Mouse (Mus musculus): Measurements from ENCODE around the gene Tmem178. TPM values are rescaled to one million over a fixed set of nuclear protein-coding genes. Genes with fewer than 3 reads are reported as not detected.

The Tmem178 gene
- polyA plus RNA-seq, 1 experiment = 19.9 TPM

GRCm38 (mm10) chr17:80903121-80903875 is 41.1 kb upstream of the Tmem178 start:
- no peak overlapping the region for H3K4me3 ChIP-seq (ENCODE audit: insufficient read depth, low read depth, low read length)
- H3K27ac ChIP-seq (ENCODE audit: insufficient read depth, low read depth, low read length) = no peak overlapping the region
- H3K36me3 ChIP-seq (ENCODE audit: control insufficient read depth, insufficient read depth, low read length) = no peaks in the 10 kb centered on the region
- peaks cover 11% of the 10 kb centered on the region for H3K4me1 ChIP-seq (ENCODE audit: control insufficient read depth, insufficient read depth, low read length)
- WGBS = 87% methylated on average over 11 of the region's 11 CpGs
- no peaks in the 10 kb centered on the region for H3K27me3 ChIP-seq (replicated peaks; ENCODE audit: control insufficient read depth, insufficient read depth, low read length)
- no peak for DNase-seq
- no peak for TF ChIP-seq POLR2A (IDR thresholded peaks at IDR 0.05; ENCODE audit: low read depth, low read length)
- no peak for TF ChIP-seq CTCF (conservative IDR thresholded peaks at IDR 0.05; ENCODE audit: insufficient read depth, insufficient read length, low read depth, low read length)

- TF ChIP-seq POLR2A (IDR thresholded peaks at IDR 0.05; ENCODE audit: low read depth, low read length) (no peak), CTCF (conservative IDR thresholded peaks at IDR 0.05; ENCODE audit: insufficient read depth, insufficient read length, low read depth, low read length) (no peak)
- Histone ChIP-seq H3K27ac (ENCODE audit: insufficient read depth, low read depth, low read length) (no peak overlapping the region), H3K4me1 (ENCODE audit: control insufficient read depth, insufficient read depth, low read length) (peaks cover 6% of the 10 kb centered on the region), H3K4me3 (ENCODE audit: insufficient read depth, low read depth, low read length) (no peak overlapping the region), H3K36me3 (ENCODE audit: control insufficient read depth, insufficient read depth, low read length) (no peaks in the 10 kb centered on the region), H3K27me3 (replicated peaks; ENCODE audit: control insufficient read depth, insufficient read depth, low read length) (no peaks in the 10 kb centered on the region)
- WGBS = 61% methylated on average over 5 of the region's 5 CpGs
- DNase-seq = no peak
These were observed 40.4 kb upstream of the Tmem178 start for GRCm38 (mm10) chr17:80904061-80904460.

- Histone ChIP-seq H3K36me3 (ENCODE audit: control insufficient read depth, insufficient read depth, low read length) (no peaks in the 10 kb centered on the region), H3K27me3 (replicated peaks; ENCODE audit: control insufficient read depth, insufficient read depth, low read length) (no peaks in the 10 kb centered on the region), H3K4me3 (ENCODE audit: insufficient read depth, low read depth, low read length) (no peak overlapping the region), H3K4me1 (ENCODE audit: control insufficient read depth, insufficient read depth, low read length) (no peaks in the 10 kb centered on the region), H3K27ac (ENCODE audit: insufficient read depth, low read depth, low read length) (no peak overlapping the region)
- no peak for TF ChIP-seq POLR2A (IDR thresholded peaks at IDR 0.05; ENCODE audit: low read depth, low read length)
- 68% methylated on average over 2 of the region's 2 CpGs for WGBS
- peak; percentile 62 for DNase-seq
These were observed 28.8 kb upstream of the Tmem178 start for GRCm38 (mm10) chr17:80915666-80916065.

- no peaks in the 10 kb centered on the region for H3K36me3 ChIP-seq (ENCODE audit: control insufficient read depth, insufficient read depth, low read length)
- H3K27me3 ChIP-seq (replicated peaks; ENCODE audit: control insufficient read depth, insufficient read depth, low read length) = no peaks in the 10 kb centered on the region
- H3K4me3 ChIP-seq (ENCODE audit: insufficient read depth, low read depth, low read length) = no peak overlapping the region
- H3K27ac ChIP-seq (ENCODE audit: insufficient read depth, low read depth, low read length) = no peak overlapping the region
- H3K4me1 ChIP-seq (ENCODE audit: control insufficient read depth, insufficient read depth, low read length) = peaks cover 3% of the 10 kb centered on the region; the same call in 1 of the 2 replicates
- TF ChIP-seq POLR2A (IDR thresholded peaks at IDR 0.05; ENCODE audit: low read depth, low read length) = no peak
- TF ChIP-seq CTCF (conservative IDR thresholded peaks at IDR 0.05; ENCODE audit: insufficient read depth, insufficient read length, low read depth, low read length) = no peak
- DNase-seq = no peak
These were observed 25.2 kb upstream of the Tmem178 start for GRCm38 (mm10) chr17:80919261-80919660.

GRCm38 (mm10) chr17:80921286-80922134 is 22.9 kb upstream of the Tmem178 start:
- Histone ChIP-seq H3K4me3 (ENCODE audit: insufficient read depth, low read depth, low read length) (no peak overlapping the region), H3K27ac (ENCODE audit: insufficient read depth, low read depth, low read length) (no peak overlapping the region; the same call in 1 of the 2 replicates), H3K4me1 (ENCODE audit: control insufficient read depth, insufficient read depth, low read length) (peaks cover 3% of the 10 kb centered on the region; the same call in 1 of the 2 replicates), H3K36me3 (ENCODE audit: control insufficient read depth, insufficient read depth, low read length) (no peaks in the 10 kb centered on the region), H3K27me3 (replicated peaks; ENCODE audit: control insufficient read depth, insufficient read depth, low read length) (no peaks in the 10 kb centered on the region)
- DNase-seq = peak; percentile 81
- TF ChIP-seq POLR2A (IDR thresholded peaks at IDR 0.05; ENCODE audit: low read depth, low read length) (no peak), CTCF (conservative IDR thresholded peaks at IDR 0.05; ENCODE audit: insufficient read depth, insufficient read length, low read depth, low read length) (no peak)
- WGBS = 70% methylated on average over 10 of the region's 10 CpGs

- DNase-seq = no peak
- 94% methylated on average over 3 of the region's 3 CpGs for WGBS
- TF ChIP-seq POLR2A (IDR thresholded peaks at IDR 0.05; ENCODE audit: low read depth, low read length) (no peak), CTCF (conservative IDR thresholded peaks at IDR 0.05; ENCODE audit: insufficient read depth, insufficient read length, low read depth, low read length) (no peak)
- peaks cover 3% of the 10 kb centered on the region; the same call in 1 of the 2 replicates for H3K4me1 ChIP-seq (ENCODE audit: control insufficient read depth, insufficient read depth, low read length)
- H3K36me3 ChIP-seq (ENCODE audit: control insufficient read depth, insufficient read depth, low read length) = no peaks in the 10 kb centered on the region
- H3K27me3 ChIP-seq (replicated peaks; ENCODE audit: control insufficient read depth, insufficient read depth, low read length) = no peaks in the 10 kb centered on the region
- H3K27ac ChIP-seq (ENCODE audit: insufficient read depth, low read depth, low read length) = no peak overlapping the region
- H3K4me3 ChIP-seq (ENCODE audit: insufficient read depth, low read depth, low read length) = no peak overlapping the region
These were observed 18.9 kb upstream of the Tmem178 start for GRCm38 (mm10) chr17:80925554-80925953.

GRCm38 (mm10) chr17:80927151-80927550 is 17.3 kb upstream of the Tmem178 start:
- H3K27ac ChIP-seq (ENCODE audit: insufficient read depth, low read depth, low read length) = no peak overlapping the region
- DNase-seq = no peak
- H3K4me3 ChIP-seq (ENCODE audit: insufficient read depth, low read depth, low read length) = no peak overlapping the region
- peaks cover 3% of the 10 kb centered on the region; the same call in 1 of the 2 replicates for H3K4me1 ChIP-seq (ENCODE audit: control insufficient read depth, insufficient read depth, low read length)
- H3K27me3 ChIP-seq (replicated peaks; ENCODE audit: control insufficient read depth, insufficient read depth, low read length) = no peaks in the 10 kb centered on the region
- H3K36me3 ChIP-seq (ENCODE audit: control insufficient read depth, insufficient read depth, low read length) = no peaks in the 10 kb centered on the region
- WGBS = 97% methylated on average over 2 of the region's 2 CpGs
- TF ChIP-seq POLR2A (IDR thresholded peaks at IDR 0.05; ENCODE audit: low read depth, low read length) (no peak), CTCF (conservative IDR thresholded peaks at IDR 0.05; ENCODE audit: insufficient read depth, insufficient read length, low read depth, low read length) (no peak)

All from kidney, adult 2 months (tissue).